Comparison of ENCODE assay signal across 13 mouse cellular contexts in the genomic region with DNA sequence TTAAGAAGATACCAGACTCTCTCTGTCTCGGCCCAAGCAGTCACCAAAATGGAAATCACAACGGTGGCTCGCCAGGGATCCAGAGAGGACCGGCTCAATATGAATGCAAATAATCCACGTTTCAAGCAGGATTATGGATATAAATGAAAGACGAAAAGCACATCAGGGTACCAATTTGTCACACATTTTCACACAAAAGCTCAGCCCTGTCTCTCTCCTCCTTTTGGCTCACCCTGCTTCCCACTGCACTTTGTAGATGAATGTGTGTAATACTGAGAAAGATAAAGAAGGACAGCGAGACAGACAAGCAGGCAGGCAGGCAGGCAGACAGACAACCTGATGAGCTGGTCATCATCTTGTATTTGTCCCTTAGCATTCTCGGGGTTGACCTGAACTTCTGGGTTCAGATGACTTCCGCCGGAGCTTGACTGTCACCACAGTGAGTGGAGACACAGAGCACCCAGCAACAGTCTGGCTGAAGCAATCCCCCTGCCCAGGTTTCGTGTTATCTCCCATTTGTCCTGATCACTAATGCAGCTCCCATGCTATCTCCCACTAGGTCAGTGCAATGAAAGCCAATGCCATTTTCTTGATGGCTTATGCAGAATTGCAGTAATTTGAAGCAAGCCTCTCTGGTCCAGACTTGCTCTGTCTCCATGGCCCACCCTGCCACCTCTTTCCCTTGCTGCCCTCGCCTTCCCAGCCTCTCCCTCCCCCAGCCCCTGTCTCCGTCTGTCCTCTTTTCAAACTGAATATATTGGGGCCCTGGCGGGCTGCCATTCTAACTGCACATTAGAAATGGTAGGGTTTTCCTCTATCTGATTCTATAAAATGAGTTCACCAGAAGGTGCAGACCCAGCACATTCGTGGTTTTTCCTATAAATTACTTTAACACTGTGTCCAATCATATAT.
DNase-seq lines count a peak whose midpoint lies in the region; ATAC-seq lines count a peak whose summit lies in the region.
"Had no signal": no experiment of that assay in that cellular context is flagged by ENCODE, and none has a peak within 500 bp of the region (broad histone marks: within the 10 kb centered on the region; RNA-seq: fewer than 3 reads in every experiment).

No protein-coding gene starts in this region.

- H3K27ac ChIP-seq in midbrain, embryonic 12.5 days (replicated peaks): peak overlapping the region; percentile 72
- H3K27ac ChIP-seq in liver, embryonic 12.5 days: no peak overlapping the region
- H3K27ac ChIP-seq: kidney, embryonic 15.5 days; liver, embryonic 15.5 days had no signal

- no peak overlapping the region for H3K9ac ChIP-seq in midbrain, embryonic 12.5 days (replicated peaks)
- H3K9ac ChIP-seq in liver, embryonic 12.5 days: no peak overlapping the region
- H3K9ac ChIP-seq: kidney, embryonic 15.5 days; liver, embryonic 15.5 days had no signal

- WGBS in midbrain, embryonic 12.5 days: 33% methylated on average over 15 of the region's 15 CpGs
- WGBS in liver, embryonic 12.5 days (ENCODE audit: insufficient replicate concordance): 70% methylated on average over 15 of the region's 15 CpGs

- H3K4me1 ChIP-seq in midbrain, embryonic 12.5 days: peaks cover 17% of the 10 kb centered on the region; the same call in 1 of the 2 replicates
- peaks cover 7% of the 10 kb centered on the region; the same call in 1 of the 2 replicates for H3K4me1 ChIP-seq in liver, embryonic 12.5 days
- H3K4me1 ChIP-seq: liver, embryonic 15.5 days had no signal

- H3K36me3 ChIP-seq in midbrain, embryonic 12.5 days: no peaks in the 10 kb centered on the region
- H3K36me3 ChIP-seq in liver, embryonic 12.5 days: no peaks in the 10 kb centered on the region
- H3K36me3 ChIP-seq: kidney, embryonic 15.5 days; liver, embryonic 15.5 days had no signal

- peak; percentile 89 for ATAC-seq in midbrain, embryonic 12.5 days (ENCODE audit: low FRiP score, low read depth)
- ATAC-seq in liver, embryonic 12.5 days: no peak
- ATAC-seq: Patski had no signal

- peaks cover 18% of the 10 kb centered on the region for H3K27me3 ChIP-seq in midbrain, embryonic 12.5 days
- H3K27me3 ChIP-seq in liver, embryonic 12.5 days (replicated peaks): no peaks in the 10 kb centered on the region
- H3K27me3 ChIP-seq: kidney, embryonic 15.5 days; liver, embryonic 15.5 days had no signal

- intact Hi-C loops in heart, postnatal 10 days (cut with DNase I): no loop called here

- DNase-seq in cerebellum, postnatal 4 days (ENCODE audit: low spot score in 2 of 2): peak; percentile 21 to 35
- no peak for DNase-seq in cerebellum, adult 9-11 months
- peak; percentile 10 for DNase-seq in right cerebral cortex, postnatal 4 days
- no peak for DNase-seq in right cerebral cortex, postnatal 36 days (ENCODE audit: low spot score in 2 of 2)
- no peak for DNase-seq in heart, postnatal 10 days
- no peak for DNase-seq in adrenal gland, postnatal 25 days
- DNase-seq: cerebellum, adult 8-10 months; right cerebral cortex, adult 18-20 months had no signal

- peak overlapping the region; percentile 38 for H3K4me2 ChIP-seq in midbrain, embryonic 12.5 days (replicated peaks)
- H3K4me2 ChIP-seq in liver, embryonic 12.5 days: no peak overlapping the region
- H3K4me2 ChIP-seq: kidney, embryonic 15.5 days; liver, embryonic 15.5 days had no signal

- no peaks in the 10 kb centered on the region for H3K9me3 ChIP-seq in midbrain, embryonic 12.5 days
- no peaks in the 10 kb centered on the region for H3K9me3 ChIP-seq in liver, embryonic 12.5 days (replicated peaks)
- H3K9me3 ChIP-seq: kidney, embryonic 15.5 days; liver, embryonic 15.5 days had no signal

- H3K4me3 ChIP-seq in midbrain, embryonic 12.5 days: no peak overlapping the region
- H3K4me3 ChIP-seq in liver, embryonic 12.5 days: no peak overlapping the region
- H3K4me3 ChIP-seq: kidney, embryonic 15.5 days; liver, embryonic 15.5 days had no signal

Comparison
In these comparisons a context has a peak if more than half of its experiments do, and no peak if none do; other contexts are left out.
1. DNase-seq: peak in cerebellum, postnatal 4 days (2 of 2) and right cerebral cortex, postnatal 4 days (single experiment); none in cerebellum, adult 9-11 months (single experiment), right cerebral cortex, postnatal 36 days (0 of 2), heart, postnatal 10 days (0 of 2) and adrenal gland, postnatal 25 days (single experiment).